ENCODE assay signal across 10 mouse cellular contexts in genomic region chr7:80216566-80216965, GRCm38 (mm10). TPM values are rescaled to one million over a fixed set of nuclear protein-coding genes. Genes with fewer than 3 reads are reported as not detected.
DNase-seq lines count a peak whose midpoint lies in the region; ATAC-seq and TF ChIP-seq lines count a peak whose summit lies in the region.
"Had no signal": no experiment of that assay in that cellular context is flagged by ENCODE, and none has a peak within 500 bp of the region (broad histone marks: within the 10 kb centered on the region; RNA-seq: fewer than 3 reads in every experiment).

No protein-coding gene starts in this region.

- no peaks in the 10 kb centered on the region for H3K27me3 ChIP-seq in heart, adult 2 months (ENCODE audit: control insufficient read depth, insufficient read depth, low read length)
- H3K27me3 ChIP-seq in heart, embryonic 11.5 days (ENCODE audit: control insufficient read depth, insufficient read depth, low read length): no peaks in the 10 kb centered on the region
- H3K27me3 ChIP-seq in kidney, embryonic 16.5 days (ENCODE audit: insufficient read depth, low read length): no peaks in the 10 kb centered on the region
- no peaks in the 10 kb centered on the region for H3K27me3 ChIP-seq in neural tube, embryonic 15.5 days (replicated peaks)
- H3K27me3 ChIP-seq in forebrain, embryonic 13.5 days: no peaks in the 10 kb centered on the region

- no peaks in the 10 kb centered on the region for H3K79me2 ChIP-seq in heart, adult 2 months (replicated peaks; ENCODE audit: control insufficient read depth, insufficient read depth, low read length)

- no peak overlapping the region for H3K4me2 ChIP-seq in heart, embryonic 11.5 days
- no peak overlapping the region for H3K4me2 ChIP-seq in kidney, embryonic 16.5 days (replicated peaks; ENCODE audit: low read depth, low read length)
- no peak overlapping the region for H3K4me2 ChIP-seq in neural tube, embryonic 15.5 days
- H3K4me2 ChIP-seq in forebrain, embryonic 13.5 days: no peak overlapping the region

- no peak for TF ChIP-seq POLR2A in heart, adult 2 months (IDR thresholded peaks at IDR 0.05; ENCODE audit: insufficient read depth, low read depth, low read length)

- H3K4me1 ChIP-seq in heart, adult 2 months (ENCODE audit: control insufficient read depth, insufficient read depth, low read length): peaks cover 3% of the 10 kb centered on the region
- no peaks in the 10 kb centered on the region for H3K4me1 ChIP-seq in heart, embryonic 11.5 days (ENCODE audit: control insufficient read depth, insufficient read depth, low read length)
- H3K4me1 ChIP-seq in kidney, embryonic 16.5 days (ENCODE audit: insufficient read depth, low read length): no peaks in the 10 kb centered on the region
- H3K4me1 ChIP-seq in neural tube, embryonic 15.5 days: 0 out of 2 replicates have a peak, but pooled peaks cover 9% of the 10 kb centered on the region
- H3K4me1 ChIP-seq in forebrain, embryonic 13.5 days: peaks cover 8% of the 10 kb centered on the region

- WGBS in heart, adult 2 months: 20% methylated on average over 8 of the region's 8 CpGs
- WGBS in heart, embryonic 11.5 days (ENCODE audit: insufficient replicate concordance): 77% methylated on average over 8 of the region's 8 CpGs
- WGBS in kidney, embryonic 16.5 days: 73% methylated on average over 8 of the region's 8 CpGs
- WGBS in neural tube, embryonic 15.5 days: 60% methylated on average over 8 of the region's 8 CpGs
- WGBS in forebrain, embryonic 13.5 days: 87% methylated on average over 8 of the region's 8 CpGs

- TF ChIP-seq CTCF in heart, adult 2 months (IDR thresholded peaks at IDR 0.05): peak; percentile 68

- no peak overlapping the region for H3K27ac ChIP-seq in heart, adult 2 months
- no peak overlapping the region for H3K27ac ChIP-seq in heart, embryonic 11.5 days (ENCODE audit: low read depth, low read length)
- H3K27ac ChIP-seq in kidney, embryonic 16.5 days (ENCODE audit: low read length): no peak overlapping the region
- H3K27ac ChIP-seq in neural tube, embryonic 15.5 days (replicated peaks): 0 out of 2 replicates have a peak overlapping the region, but pooled peaks have one; percentile 23
- no peak overlapping the region for H3K27ac ChIP-seq in forebrain, embryonic 13.5 days
- H3K27ac ChIP-seq: macrophage had no signal

- H3K9ac ChIP-seq in heart, adult 2 months (ENCODE audit: low read depth, low read length): no peak overlapping the region
- H3K9ac ChIP-seq in heart, embryonic 11.5 days (ENCODE audit: low read depth, low read length): no peak overlapping the region
- H3K9ac ChIP-seq in kidney, embryonic 16.5 days (replicated peaks; ENCODE audit: low read length): peak overlapping the region; percentile 10; the same call in 1 of the 2 replicates
- H3K9ac ChIP-seq in neural tube, embryonic 15.5 days (replicated peaks): no peak overlapping the region
- H3K9ac ChIP-seq in forebrain, embryonic 13.5 days: no peak overlapping the region

- ATAC-seq in heart, embryonic 11.5 days (replicated peaks; ENCODE audit: insufficient number of reproducible peaks, low FRiP score, low TSS enrichment): no peak
- 0 out of 2 replicates have a peak, but pooled peaks have one; percentile 21 for ATAC-seq in kidney, embryonic 16.5 days (ENCODE audit: low FRiP score, low TSS enrichment)
- ATAC-seq in neural tube, embryonic 15.5 days (ENCODE audit: low FRiP score): peak; percentile 51; the same call in 1 of the 2 replicates
- no peak for ATAC-seq in forebrain, embryonic 13.5 days

- intact Hi-C loops in heart, adult 2 months (cut with DNase I): loop anchor here (1.0 to 10.0 kb wide), 2 partner anchors 59 to 192 kb away; partner anchors contain the start of gene Zfp710

- H3K4me3 ChIP-seq in heart, adult 2 months: no peak overlapping the region
- no peak overlapping the region for H3K4me3 ChIP-seq in heart, embryonic 11.5 days (ENCODE audit: low read depth, low read length)
- H3K4me3 ChIP-seq in kidney, embryonic 16.5 days (ENCODE audit: low read length): no peak overlapping the region
- no peak overlapping the region for H3K4me3 ChIP-seq in neural tube, embryonic 15.5 days (replicated peaks)
- H3K4me3 ChIP-seq in forebrain, embryonic 13.5 days: no peak overlapping the region
- H3K4me3 ChIP-seq: erythroblast, embryonic 14.5 days had no signal

- no peaks in the 10 kb centered on the region for H3K36me3 ChIP-seq in heart, adult 2 months (ENCODE audit: control insufficient read depth, insufficient read depth, low read length)
- H3K36me3 ChIP-seq in heart, embryonic 11.5 days (ENCODE audit: control insufficient read depth, insufficient read depth, low read length): peaks cover 22% of the 10 kb centered on the region
- H3K36me3 ChIP-seq in kidney, embryonic 16.5 days (ENCODE audit: insufficient read depth, low read length): peaks cover 58% of the 10 kb centered on the region
- H3K36me3 ChIP-seq in neural tube, embryonic 15.5 days: peaks cover 71% of the 10 kb centered on the region
- H3K36me3 ChIP-seq in forebrain, embryonic 13.5 days (ENCODE audit: poor library complexity, severe bottlenecking): peaks cover 81% of the 10 kb centered on the region

- H3K9me3 ChIP-seq in heart, embryonic 11.5 days (replicated peaks; ENCODE audit: control insufficient read depth, low read length): no peaks in the 10 kb centered on the region
- no peaks in the 10 kb centered on the region for H3K9me3 ChIP-seq in kidney, embryonic 16.5 days (ENCODE audit: low read length)
- H3K9me3 ChIP-seq in neural tube, embryonic 15.5 days (replicated peaks): no peaks in the 10 kb centered on the region
- no peaks in the 10 kb centered on the region for H3K9me3 ChIP-seq in forebrain, embryonic 13.5 days (replicated peaks)

- peak; percentile 67 to 78 for DNase-seq in heart, adult 2 months
- peak; percentile 33 for DNase-seq in urinary bladder, postnatal 14 days (ENCODE audit: low spot score)
- DNase-seq in urinary bladder, adult 18-20 months (ENCODE audit: low spot score in 2 of 2): no peak
- DNase-seq in right cerebral cortex, postnatal 25 days: no peak

- TF ChIP-seq EP300 in heart, adult 2 months (IDR thresholded peaks at IDR 0.05; ENCODE audit: insufficient read depth, low read depth, low read length): peak; percentile 49; the same call in 1 of the 2 replicates

RNA-seq across cellular contexts. Expression of gene Cib1, which starts 16.0 kb away (rescaled TPM):
- 10 to 100 TPM; 14.1 to 16.1 TPM for total RNA-seq in heart, adult 2 months (2021)
- polyA plus RNA-seq in heart, adult 2 months (2012; rRNA removed): 35.1 and 38.4 TPM in 2 replicates
- polyA plus RNA-seq in heart, embryonic 11.5 days (2014; fragmentation: Nextera tagmentation; extraction: Ambion mirVana): 53.8 and 57.4 TPM in 2 replicates
- 131 and 144 TPM in 2 replicates for polyA plus RNA-seq in kidney, embryonic 16.5 days (2015; fragmentation: Nextera tagmentation; extraction: Ambion mirVana)
- 32.2 and 59.5 TPM in 2 replicates for polyA plus RNA-seq in neural tube, embryonic 15.5 days (2015; fragmentation: Nextera tagmentation; extraction: Ambion mirVana)
- 34.4 and 37.8 TPM in 2 replicates for polyA plus RNA-seq in forebrain, embryonic 13.5 days (2015; fragmentation: Nextera tagmentation; extraction: Ambion mirVana)

RNA-seq across cellular contexts. Expression of gene Gdpgp1, which starts 16.1 kb away (rescaled TPM):
- 1 to 10 TPM; 1.5 to 2.2 TPM for total RNA-seq in heart, adult 2 months (2021)
- polyA plus RNA-seq in heart, adult 2 months (2012; rRNA removed): 1.4 and 1.5 TPM in 2 replicates
- 4.6 and 5.5 TPM in 2 replicates for polyA plus RNA-seq in heart, embryonic 11.5 days (2014; fragmentation: Nextera tagmentation; extraction: Ambion mirVana)
- polyA plus RNA-seq in kidney, embryonic 16.5 days (2015; fragmentation: Nextera tagmentation; extraction: Ambion mirVana): 3.5 and 4.0 TPM in 2 replicates
- polyA plus RNA-seq in neural tube, embryonic 15.5 days (2015; fragmentation: Nextera tagmentation; extraction: Ambion mirVana): 4.6 and 5.5 TPM in 2 replicates
- polyA plus RNA-seq in forebrain, embryonic 13.5 days (2015; fragmentation: Nextera tagmentation; extraction: Ambion mirVana): 3.3 and 3.8 TPM in 2 replicates

RNA-seq across cellular contexts. Expression of gene Ttll13, which starts 29.6 kb away (rescaled TPM):
- under 1 TPM; 0.23 to 0.39 TPM for total RNA-seq in heart, adult 2 months (2021)
- polyA plus RNA-seq in heart, adult 2 months (2012; rRNA removed): 0.20 and 0.23 TPM in 2 replicates
- polyA plus RNA-seq in heart, embryonic 11.5 days (2014; fragmentation: Nextera tagmentation; extraction: Ambion mirVana): 0.31 and 0.51 TPM in 2 replicates
- polyA plus RNA-seq in kidney, embryonic 16.5 days (2015; fragmentation: Nextera tagmentation; extraction: Ambion mirVana): 0.87 and 1.4 TPM in 2 replicates
- polyA plus RNA-seq in neural tube, embryonic 15.5 days (2015; fragmentation: Nextera tagmentation; extraction: Ambion mirVana): 2.0 and 2.4 TPM in 2 replicates
- 0.97 and 1.8 TPM in 2 replicates for polyA plus RNA-seq in forebrain, embryonic 13.5 days (2015; fragmentation: Nextera tagmentation; extraction: Ambion mirVana)

RNA-seq across cellular contexts. Expression of gene Sema4b, which starts 29.9 kb away (rescaled TPM):
- 10 to 100 TPM; 10.5 to 11.4 TPM for total RNA-seq in heart, adult 2 months (2021)
- polyA plus RNA-seq in heart, adult 2 months (2012; rRNA removed): 10.5 and 12.3 TPM in 2 replicates
- 5.9 and 8.5 TPM in 2 replicates for polyA plus RNA-seq in heart, embryonic 11.5 days (2014; fragmentation: Nextera tagmentation; extraction: Ambion mirVana)
- 17.7 and 23.7 TPM in 2 replicates for polyA plus RNA-seq in kidney, embryonic 16.5 days (2015; fragmentation: Nextera tagmentation; extraction: Ambion mirVana)
- polyA plus RNA-seq in neural tube, embryonic 15.5 days (2015; fragmentation: Nextera tagmentation; extraction: Ambion mirVana): 22.7 and 25.8 TPM in 2 replicates
- polyA plus RNA-seq in forebrain, embryonic 13.5 days (2015; fragmentation: Nextera tagmentation; extraction: Ambion mirVana): 20.7 and 22.3 TPM in 2 replicates

RNA-seq across cellular contexts. Expression of gene Ngrn, which starts 44.4 kb away (rescaled TPM):
- total RNA-seq in heart, adult 2 months (2021): 10 to 100 TPM; 22.9 to 27.2 TPM
- polyA plus RNA-seq in heart, adult 2 months (2012; rRNA removed): 16.8 and 26.2 TPM in 2 replicates
- polyA plus RNA-seq in heart, embryonic 11.5 days (2014; fragmentation: Nextera tagmentation; extraction: Ambion mirVana): 41.4 and 41.8 TPM in 2 replicates
- polyA plus RNA-seq in kidney, embryonic 16.5 days (2015; fragmentation: Nextera tagmentation; extraction: Ambion mirVana): 51.7 and 51.9 TPM in 2 replicates
- 65.6 and 68.2 TPM in 2 replicates for polyA plus RNA-seq in neural tube, embryonic 15.5 days (2015; fragmentation: Nextera tagmentation; extraction: Ambion mirVana)
- 56.3 and 57.7 TPM in 2 replicates for polyA plus RNA-seq in forebrain, embryonic 13.5 days (2015; fragmentation: Nextera tagmentation; extraction: Ambion mirVana)

Comparison
In these comparisons a context has a peak if more than half of its experiments do, and no peak if none do; other contexts are left out.
1. DNase-seq: peak in heart, adult 2 months (2 of 2) and urinary bladder, postnatal 14 days (single experiment); none in urinary bladder, adult 18-20 months (0 of 2) and right cerebral cortex, postnatal 25 days (single experiment).
2. ATAC-seq: peak in kidney, embryonic 16.5 days (single experiment) and neural tube, embryonic 15.5 days (single experiment); none in heart, embryonic 11.5 days (single experiment) and forebrain, embryonic 13.5 days (single experiment).